Mouse (Mus musculus): Measurements from ENCODE around the gene Brf1.

DNA sequence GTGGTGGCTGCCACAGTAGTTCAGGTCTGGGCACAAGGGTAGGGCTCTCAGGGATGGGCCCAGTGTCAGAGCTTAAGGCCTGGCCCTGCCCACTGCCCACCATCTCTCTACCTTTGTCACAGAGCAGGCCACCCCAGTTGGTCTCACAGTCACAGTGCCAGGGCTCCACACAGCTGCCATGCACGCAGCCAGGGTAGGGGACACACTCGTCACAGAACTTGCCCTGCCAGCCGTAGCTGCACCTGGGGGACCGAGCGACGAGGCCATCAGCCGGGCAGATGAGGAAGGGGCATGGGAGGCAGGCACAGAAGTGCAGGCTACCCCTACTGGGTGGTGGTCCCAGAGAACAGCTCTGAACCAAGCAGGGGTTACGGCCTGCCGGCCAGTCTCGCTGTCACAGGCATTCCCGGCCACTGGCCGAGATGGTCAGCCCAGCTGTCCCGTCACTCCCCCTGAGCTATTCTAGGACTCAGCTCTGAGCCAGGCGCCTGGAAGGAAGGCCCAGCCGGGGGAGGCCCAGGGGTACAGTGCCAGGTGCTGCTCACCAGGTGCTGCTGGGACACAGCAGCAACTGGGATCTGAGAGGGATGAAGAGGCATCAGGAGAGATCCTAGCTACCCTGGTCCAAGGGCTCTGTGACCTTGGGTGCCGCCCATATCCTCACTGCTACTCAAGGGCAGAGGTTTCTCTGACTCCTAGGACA, 83.7 kb downstream of the Brf1 start:
- TF ChIP-seq POLR2A (IDR thresholded peaks at IDR 0.05; ENCODE audit: borderline replicate concordance, extremely low read depth, low read depth, low read length) (no peak), CTCF (IDR thresholded peaks at IDR 0.05; ENCODE audit: insufficient read depth, low read length) (no peak)
